Mouse (Mus musculus): ENCODE measurements around the gene Stpg2.

- no peak for TF ChIP-seq POLR2A (IDR thresholded peaks at IDR 0.05; ENCODE audit: control insufficient read depth, low read depth, low read length)
- TF ChIP-seq CTCF (IDR thresholded peaks at IDR 0.05; ENCODE audit: control insufficient read depth, insufficient read depth, insufficient replicate concordance, low read depth, low read length): no peak
Observed at GRCm38 (mm10) chr3:139216945-139217344, 11.5 kb downstream of the Stpg2 start.
